Comparison of ENCODE assay signal across 11 mouse cellular contexts in genomic region chr15:83433344-83433743, GRCm38 (mm10). TPM values are rescaled to one million over a fixed set of nuclear protein-coding genes. Genes with fewer than 3 reads are reported as not detected.
DNase-seq lines count a peak whose midpoint lies in the region; ATAC-seq and TF ChIP-seq lines count a peak whose summit lies in the region.
"Had no signal": no experiment of that assay in that cellular context is flagged by ENCODE, and none has a peak within 500 bp of the region (broad histone marks: within the 10 kb centered on the region; RNA-seq: fewer than 3 reads in every experiment).

No protein-coding gene starts in this region.

- H3K9me3 ChIP-seq in erythroblast, embryonic 14.5 days (ENCODE audit: control insufficient read depth, low read length) = no peaks in the 10 kb centered on the region
- no peaks in the 10 kb centered on the region for H3K9me3 ChIP-seq in kidney, postnatal 0 days (replicated peaks; ENCODE audit: low read length)
- H3K9me3 ChIP-seq in liver, embryonic 14.5 days (ENCODE audit: control insufficient read depth, low read length) = no peaks in the 10 kb centered on the region
- H3K9me3 ChIP-seq: embryonic facial prominence, embryonic 13.5 days had no signal

- DNase-seq in kidney, postnatal 0 days (ENCODE audit: low spot score) = no peak
- DNase-seq in kidney, adult 9 months = no peak
- DNase-seq in liver, embryonic 14.5 days (ENCODE audit: low read depth in 3 of 3, low spot score in 3 of 3) = no peak
- no peak for DNase-seq in adrenal gland, adult (ENCODE audit: inconsistent age in 2 of 2, low spot score in 1 of 2)
- no peak for DNase-seq in embryo, embryonic 11 days
- DNase-seq: cerebellum, adult 11-12 months had no signal

- 79% methylated on average over 2 of the region's 2 CpGs for WGBS in kidney, postnatal 0 days
- WGBS in liver, embryonic 14.5 days (ENCODE audit: insufficient replicate concordance) = 43% methylated on average over 2 of the region's 2 CpGs

- TF ChIP-seq EP300 in liver, embryonic 14.5 days (IDR thresholded peaks at IDR 0.05; ENCODE audit: low read depth) = no peak

- H3K4me3 ChIP-seq in erythroblast, embryonic 14.5 days (replicated peaks) = peak overlapping the region; percentile 66
- H3K4me3 ChIP-seq in kidney, postnatal 0 days (replicated peaks; ENCODE audit: low read depth, low read length) = no peak overlapping the region
- no peak overlapping the region for H3K4me3 ChIP-seq in embryonic fibroblast, embryonic 13.5 days (ENCODE audit: insufficient read depth, low read length)
- peak overlapping the region in 1 of 2 experiments; percentile 65; a peak in 2 of 4 replicates for H3K4me3 ChIP-seq in liver, embryonic 14.5 days (ENCODE audit: insufficient read depth in 1 of 2, low read depth in 2 of 2, low read length in 2 of 2)
- H3K4me3 ChIP-seq: embryonic facial prominence, embryonic 13.5 days had no signal

- H3K4me2 ChIP-seq in kidney, postnatal 0 days (ENCODE audit: low read length) = peak overlapping the region; percentile 19
- peak overlapping the region; percentile 70 for H3K4me2 ChIP-seq in liver, embryonic 14.5 days (ENCODE audit: low read depth)
- H3K4me2 ChIP-seq: embryonic facial prominence, embryonic 13.5 days had no signal

- no peak for TF ChIP-seq POLR2A in embryonic fibroblast, embryonic 13.5 days (IDR thresholded peaks at IDR 0.05; ENCODE audit: low read depth, low read length)

- peaks cover 81% of the 10 kb centered on the region for H3K4me1 ChIP-seq in erythroblast, embryonic 14.5 days (ENCODE audit: control insufficient read depth)
- H3K4me1 ChIP-seq in kidney, postnatal 0 days (replicated peaks; ENCODE audit: insufficient read depth, low read length) = peaks cover 27% of the 10 kb centered on the region
- H3K4me1 ChIP-seq in embryonic fibroblast, embryonic 13.5 days (ENCODE audit: control insufficient read depth, insufficient read depth, low read length) = peaks cover 25% of the 10 kb centered on the region
- H3K4me1 ChIP-seq in liver, embryonic 14.5 days (replicated peaks; ENCODE audit: control insufficient read depth in 2 of 2, insufficient read depth in 2 of 2, low read length in 1 of 2) = peaks cover 42 to 62% of the 10 kb centered on the region in 2 experiments

- H3K27me3 ChIP-seq in erythroblast, embryonic 14.5 days (ENCODE audit: control insufficient read depth) = no peaks in the 10 kb centered on the region
- H3K27me3 ChIP-seq in kidney, postnatal 0 days (ENCODE audit: insufficient read depth, low read length) = no peaks in the 10 kb centered on the region
- H3K27me3 ChIP-seq in liver, embryonic 14.5 days (ENCODE audit: control insufficient read depth, insufficient read depth, low read length) = no peaks in the 10 kb centered on the region
- H3K27me3 ChIP-seq: embryonic facial prominence, embryonic 13.5 days had no signal

- peak overlapping the region; percentile 92 for H3K27ac ChIP-seq in kidney, postnatal 0 days
- H3K27ac ChIP-seq in embryonic fibroblast, embryonic 13.5 days (ENCODE audit: insufficient read depth, low read length) = peak overlapping the region; percentile 79
- H3K27ac ChIP-seq in liver, embryonic 14.5 days = peak overlapping the region; percentile 93
- H3K27ac ChIP-seq: embryonic facial prominence, embryonic 13.5 days had no signal

- no peak for TF ChIP-seq CTCF in kidney, postnatal 0 days (IDR thresholded peaks at IDR 0.05; ENCODE audit: low read depth)
- no peak for TF ChIP-seq CTCF in embryonic fibroblast, embryonic 13.5 days (IDR thresholded peaks at IDR 0.05; ENCODE audit: borderline replicate concordance, insufficient read depth, low read length)
- TF ChIP-seq CTCF in liver, embryonic 14.5 days (IDR thresholded peaks at IDR 0.05; ENCODE audit: low read depth) = no peak

- no peak for ATAC-seq in erythroblast, adult 5-6 weeks (replicated peaks; ENCODE audit: low FRiP score, poor library complexity, severe bottlenecking)
- no peak for ATAC-seq in kidney, postnatal 0 days (replicated peaks; ENCODE audit: low FRiP score, low read depth)
- no peak for ATAC-seq in liver, embryonic 14.5 days (ENCODE audit: insufficient read depth)
- ATAC-seq: midbrain, embryonic 16.5 days had no signal

- H3K9ac ChIP-seq in kidney, postnatal 0 days (ENCODE audit: low read depth, low read length) = peak overlapping the region; percentile 49; the same call in 1 of the 2 replicates
- H3K9ac ChIP-seq in liver, embryonic 14.5 days (replicated peaks) = peak overlapping the region; percentile 84
- H3K9ac ChIP-seq: embryonic facial prominence, embryonic 13.5 days had no signal

- peaks cover 17% of the 10 kb centered on the region for H3K36me3 ChIP-seq in erythroblast, embryonic 14.5 days (ENCODE audit: control insufficient read depth)
- H3K36me3 ChIP-seq in kidney, postnatal 0 days (ENCODE audit: insufficient read depth, low read length) = no peaks in the 10 kb centered on the region
- no peaks in the 10 kb centered on the region; the same call in 1 of the 2 replicates for H3K36me3 ChIP-seq in liver, embryonic 14.5 days (replicated peaks; ENCODE audit: control insufficient read depth, insufficient read depth, low read depth)
- H3K36me3 ChIP-seq: embryonic facial prominence, embryonic 13.5 days had no signal

RNA-seq across cellular contexts. Expression of gene Pacsin2, which starts 31.1 kb away (rescaled TPM):
- polyA plus RNA-seq in erythroblast, embryonic 14.5 days (2012) = 8.8 and 13.2 TPM in 2 replicates
- 102 and 137 TPM in 2 replicates for total RNA-seq in erythroblast, adult 5-6 weeks (2015; ENCODE audit: low replicate concordance)
- 285 and 310 TPM in 2 replicates for total RNA-seq in erythroblast, adult 5-6 weeks (2017; ENCODE audit: low replicate concordance)
- polyA plus RNA-seq in kidney, postnatal 0 days (2015; fragmentation: Nextera tagmentation; extraction: Ambion mirVana) = 61.3 and 68.5 TPM in 2 replicates
- polyA plus RNA-seq in embryonic fibroblast, embryonic 13.5 days (2011; ENCODE audit: insufficient read length, low read depth, missing spikeins) = 62.0 and 75.6 TPM in 2 replicates
- polyA plus RNA-seq in liver, embryonic 14.5 days (2012; rRNA removed) = 30.1 and 39.7 TPM in 2 replicates
- polyA plus RNA-seq in liver, embryonic 14.5 days (2014; fragmentation: Nextera tagmentation; extraction: Ambion mirVana) = 32.8 and 37.6 TPM in 2 replicates
